In the genomic region with DNA sequence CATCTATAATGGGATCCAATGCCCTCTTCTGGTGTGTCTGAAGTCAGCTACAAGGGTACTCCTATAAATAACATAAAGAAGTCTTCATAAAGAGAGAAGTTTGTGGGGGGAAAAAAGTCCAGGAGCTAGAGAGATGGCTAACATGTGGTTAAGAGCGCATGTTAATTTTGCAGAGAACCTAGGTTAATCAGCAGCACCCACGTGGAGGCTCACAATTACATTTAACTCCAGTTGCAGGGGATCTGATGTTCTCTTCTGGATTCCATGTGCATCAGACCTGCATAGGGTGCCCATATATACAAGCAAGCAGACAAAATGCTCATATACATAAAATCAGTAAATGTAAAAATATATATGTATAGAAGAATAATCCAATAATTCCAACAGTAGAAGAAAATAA, we compare ENCODE assay signal across 10 mouse cellular contexts. TPM values are rescaled to one million over a fixed set of nuclear protein-coding genes. Genes with fewer than 3 reads are reported as not detected.
A peak's percentile ranks its signal among the peaks of the same experiment; 100 is the strongest.
DNase-seq lines count a peak whose midpoint lies in the region; ATAC-seq and TF ChIP-seq lines count a peak whose summit lies in the region.
"Had no signal": no experiment of that assay in that cellular context is flagged by ENCODE, and none has a peak within 500 bp of the region (broad histone marks: within the 10 kb centered on the region; RNA-seq: fewer than 3 reads in every experiment).

No protein-coding gene starts in this region.

- peaks cover 35% of the 10 kb centered on the region for H3K4me1 ChIP-seq in heart, postnatal 0 days (ENCODE audit: control insufficient read depth, insufficient read depth)
- H3K4me1 ChIP-seq in embryonic facial prominence, embryonic 10.5 days, result peaks cover 37% of the 10 kb centered on the region
- peaks cover 32% of the 10 kb centered on the region for H3K4me1 ChIP-seq in intestine, embryonic 14.5 days (replicated peaks; ENCODE audit: control insufficient read depth, insufficient read depth, low read length)
- peaks cover 23% of the 10 kb centered on the region for H3K4me1 ChIP-seq in midbrain, postnatal 0 days (ENCODE audit: insufficient read depth, low read length)

- 41% methylated on average over 2 of the region's 2 CpGs for WGBS in heart, postnatal 0 days
- WGBS in embryonic facial prominence, embryonic 10.5 days, result 78% methylated on average over 2 of the region's 2 CpGs
- WGBS in intestine, embryonic 14.5 days, result 57% methylated on average over 2 of the region's 2 CpGs
- WGBS in midbrain, postnatal 0 days, result 58% methylated on average over 2 of the region's 2 CpGs

- peak overlapping the region; percentile 88 for H3K4me3 ChIP-seq in heart, postnatal 0 days (ENCODE audit: low read depth, low read length)
- peak overlapping the region; percentile 78 for H3K4me3 ChIP-seq in embryonic facial prominence, embryonic 10.5 days
- peak overlapping the region; percentile 82; the same call in 1 of the 2 replicates for H3K4me3 ChIP-seq in intestine, embryonic 14.5 days (ENCODE audit: low read depth, low read length)
- peak overlapping the region; percentile 98 for H3K4me3 ChIP-seq in midbrain, postnatal 0 days (ENCODE audit: low read depth, low read length)

- H3K4me2 ChIP-seq in heart, postnatal 0 days (ENCODE audit: low read depth, low read length), result peak overlapping the region; percentile 90
- peak overlapping the region; percentile 59 for H3K4me2 ChIP-seq in intestine, embryonic 14.5 days (ENCODE audit: low read length)
- H3K4me2 ChIP-seq in midbrain, postnatal 0 days (ENCODE audit: low read depth, low read length, poor library complexity, severe bottlenecking), result peak overlapping the region; percentile 72

- DNase-seq in heart, postnatal 0 days (ENCODE audit: low spot score), result no peak
- DNase-seq in heart, adult 8-10 months (ENCODE audit: low spot score), result no peak
- DNase-seq in embryonic facial prominence, embryonic 10.5 days (ENCODE audit: low spot score), result no peak
- no peak for DNase-seq in intestine, embryonic 14.5 days (ENCODE audit: low spot score)
- DNase-seq in midbrain, postnatal 0 days (ENCODE audit: low spot score), result no peak
- no peak for DNase-seq in urinary bladder, postnatal 14 days (ENCODE audit: low spot score)
- no peak for DNase-seq in cerebellum, postnatal 36 days
- DNase-seq in gastrocnemius, adult 18-20 months (ENCODE audit: low spot score), result no peak
- DNase-seq: cerebellum, adult 11 months; kidney, adult 11 months had no signal

- no peak for ATAC-seq in heart, postnatal 0 days (ENCODE audit: insufficient read depth, low read depth)
- ATAC-seq in intestine, embryonic 14.5 days (replicated peaks; ENCODE audit: low FRiP score, low TSS enrichment, low read depth), result no peak
- no peak for ATAC-seq in midbrain, postnatal 0 days (ENCODE audit: low FRiP score)

- no peak for TF ChIP-seq CTCF in heart, postnatal 0 days (IDR thresholded peaks at IDR 0.05; ENCODE audit: low read depth)
- TF ChIP-seq CTCF in midbrain, postnatal 0 days (IDR thresholded peaks at IDR 0.05), result no peak

- H3K9ac ChIP-seq in heart, postnatal 0 days (replicated peaks; ENCODE audit: low read depth, low read length), result no peak overlapping the region
- H3K9ac ChIP-seq in intestine, embryonic 14.5 days (ENCODE audit: low read length), result no peak overlapping the region
- H3K9ac ChIP-seq in midbrain, postnatal 0 days (replicated peaks; ENCODE audit: low read length, poor library complexity, severe bottlenecking), result no peak overlapping the region

- H3K27ac ChIP-seq in heart, postnatal 0 days (ENCODE audit: low read depth), result no peak overlapping the region
- no peak overlapping the region for H3K27ac ChIP-seq in embryonic facial prominence, embryonic 10.5 days (replicated peaks)
- no peak overlapping the region for H3K27ac ChIP-seq in intestine, embryonic 14.5 days (ENCODE audit: low read depth)
- no peak overlapping the region for H3K27ac ChIP-seq in midbrain, postnatal 0 days (ENCODE audit: low read depth, low read length)

- peaks cover 21% of the 10 kb centered on the region for H3K36me3 ChIP-seq in heart, postnatal 0 days (replicated peaks; ENCODE audit: control insufficient read depth, insufficient read depth, low read length)
- H3K36me3 ChIP-seq in embryonic facial prominence, embryonic 10.5 days (replicated peaks), result peaks cover 41% of the 10 kb centered on the region
- peaks cover 23% of the 10 kb centered on the region for H3K36me3 ChIP-seq in intestine, embryonic 14.5 days (ENCODE audit: control insufficient read depth, insufficient read depth, low read length)
- peaks cover 13% of the 10 kb centered on the region for H3K36me3 ChIP-seq in midbrain, postnatal 0 days (ENCODE audit: insufficient read depth, low read length)

- H3K9me3 ChIP-seq in heart, postnatal 0 days (replicated peaks; ENCODE audit: control insufficient read depth, low read length), result no peaks in the 10 kb centered on the region
- no peaks in the 10 kb centered on the region for H3K9me3 ChIP-seq in embryonic facial prominence, embryonic 10.5 days
- no peaks in the 10 kb centered on the region for H3K9me3 ChIP-seq in intestine, embryonic 14.5 days (ENCODE audit: control insufficient read depth, low read length)
- H3K9me3 ChIP-seq in midbrain, postnatal 0 days (ENCODE audit: low read length), result no peaks in the 10 kb centered on the region

- no peaks in the 10 kb centered on the region for H3K27me3 ChIP-seq in heart, postnatal 0 days (ENCODE audit: control insufficient read depth, insufficient read depth, low read length)
- peaks cover 7% of the 10 kb centered on the region; the same call in 1 of the 2 replicates for H3K27me3 ChIP-seq in embryonic facial prominence, embryonic 10.5 days (replicated peaks; ENCODE audit: low read depth, poor library complexity, severe bottlenecking)
- no peaks in the 10 kb centered on the region for H3K27me3 ChIP-seq in intestine, embryonic 14.5 days (replicated peaks; ENCODE audit: control insufficient read depth, insufficient read depth, low read length)
- H3K27me3 ChIP-seq in midbrain, postnatal 0 days (ENCODE audit: insufficient read depth, low read length), result no peaks in the 10 kb centered on the region

- no peak for TF ChIP-seq EP300 in heart, postnatal 0 days (IDR thresholded peaks at IDR 0.05; ENCODE audit: low read depth)

RNA-seq across cellular contexts. Expression of a gene that starts 2.6 kb away (rescaled TPM):
- total RNA-seq in heart, postnatal 0 days (2014; rRNA removed; ENCODE audit: low replicate concordance), result 122 and 124 TPM in 2 replicates
- polyA plus RNA-seq in heart, postnatal 0 days (2015; fragmentation: Nextera tagmentation; extraction: Ambion mirVana), result 13.9 and 14.3 TPM in 2 replicates
- total RNA-seq in heart, adult 8-10 months (2022), result 10 to 100 TPM; 29.6 to 38.5 (median 34.0) TPM
- 28.4 and 28.8 TPM in 2 replicates for polyA plus RNA-seq in embryonic facial prominence, embryonic 10.5 days (2016; fragmentation: Nextera tagmentation; extraction: Ambion mirVana)
- polyA plus RNA-seq in intestine, embryonic 14.5 days (2014; fragmentation: Nextera tagmentation; extraction: Ambion mirVana), result 22.9 and 23.8 TPM in 2 replicates
- total RNA-seq in midbrain, postnatal 0 days (2014; rRNA removed), result 245 and 261 TPM in 2 replicates
- 30.6 and 31.7 TPM in 2 replicates for polyA plus RNA-seq in midbrain, postnatal 0 days (2015; fragmentation: Nextera tagmentation; extraction: Ambion mirVana)
- total RNA-seq in gastrocnemius, adult 18-20 months (2021), result 10 to 100 TPM; 18.9 to 23.9 TPM

RNA-seq across cellular contexts. Expression of a gene that starts 15.4 kb away (rescaled TPM):
- 2.0 and 2.5 TPM in 2 replicates for total RNA-seq in heart, postnatal 0 days (2014; rRNA removed; ENCODE audit: low replicate concordance)
- 0.90 and 1.1 TPM in 2 replicates for polyA plus RNA-seq in heart, postnatal 0 days (2015; fragmentation: Nextera tagmentation; extraction: Ambion mirVana)
- total RNA-seq in heart, adult 8-10 months (2022), result 1 to 10 TPM; 1.5 to 2.6 (median 1.9) TPM
- polyA plus RNA-seq in embryonic facial prominence, embryonic 10.5 days (2016; fragmentation: Nextera tagmentation; extraction: Ambion mirVana), result 2.4 and 2.9 TPM in 2 replicates
- polyA plus RNA-seq in intestine, embryonic 14.5 days (2014; fragmentation: Nextera tagmentation; extraction: Ambion mirVana), result 1.7 TPM in 2 replicates
- total RNA-seq in midbrain, postnatal 0 days (2014; rRNA removed), result 0.66 and 0.94 TPM in 2 replicates
- polyA plus RNA-seq in midbrain, postnatal 0 days (2015; fragmentation: Nextera tagmentation; extraction: Ambion mirVana), result 0.75 and 0.90 TPM in 2 replicates
- total RNA-seq in gastrocnemius, adult 18-20 months (2021), result 1 to 10 TPM in 1 of 2 experiments, under 1 TPM in 1; 0.93 to 2.4 TPM

RNA-seq across cellular contexts. Expression of a gene that starts 26.2 kb away (rescaled TPM):
- 7.5 and 22.8 TPM in 2 replicates for total RNA-seq in heart, postnatal 0 days (2014; rRNA removed; ENCODE audit: low replicate concordance)
- 13.1 and 15.1 TPM in 2 replicates for polyA plus RNA-seq in heart, postnatal 0 days (2015; fragmentation: Nextera tagmentation; extraction: Ambion mirVana)
- 10 to 100 TPM in 3 of 4 experiments, 1 to 10 TPM in 1; 9.4 to 12.8 (median 12.3) TPM for total RNA-seq in heart, adult 8-10 months (2022)
- polyA plus RNA-seq in embryonic facial prominence, embryonic 10.5 days (2016; fragmentation: Nextera tagmentation; extraction: Ambion mirVana), result 50.2 and 54.1 TPM in 2 replicates
- 31.2 and 33.6 TPM in 2 replicates for polyA plus RNA-seq in intestine, embryonic 14.5 days (2014; fragmentation: Nextera tagmentation; extraction: Ambion mirVana)
- total RNA-seq in midbrain, postnatal 0 days (2014; rRNA removed), result 16.2 and 27.7 TPM in 2 replicates
- polyA plus RNA-seq in midbrain, postnatal 0 days (2015; fragmentation: Nextera tagmentation; extraction: Ambion mirVana), result 18.5 and 21.3 TPM in 2 replicates
- 1 to 10 TPM; 2.7 to 3.7 TPM for total RNA-seq in gastrocnemius, adult 18-20 months (2021)

RNA-seq across cellular contexts. Expression of a gene that starts 29.5 kb away (rescaled TPM):
- 92.1 and 105 TPM in 2 replicates for total RNA-seq in heart, postnatal 0 days (2014; rRNA removed; ENCODE audit: low replicate concordance)
- 57.3 and 64.2 TPM in 2 replicates for polyA plus RNA-seq in heart, postnatal 0 days (2015; fragmentation: Nextera tagmentation; extraction: Ambion mirVana)
- 100 to 1,000 TPM; 188 to 245 (median 236) TPM for total RNA-seq in heart, adult 8-10 months (2022)
- 69.5 and 74.7 TPM in 2 replicates for polyA plus RNA-seq in embryonic facial prominence, embryonic 10.5 days (2016; fragmentation: Nextera tagmentation; extraction: Ambion mirVana)
- 56.4 and 59.5 TPM in 2 replicates for polyA plus RNA-seq in intestine, embryonic 14.5 days (2014; fragmentation: Nextera tagmentation; extraction: Ambion mirVana)
- 60.1 and 78.3 TPM in 2 replicates for total RNA-seq in midbrain, postnatal 0 days (2014; rRNA removed)
- 41.6 and 47.4 TPM in 2 replicates for polyA plus RNA-seq in midbrain, postnatal 0 days (2015; fragmentation: Nextera tagmentation; extraction: Ambion mirVana)
- 100 to 1,000 TPM; 204 to 208 TPM for total RNA-seq in gastrocnemius, adult 18-20 months (2021)

RNA-seq across cellular contexts. Expression of a gene that starts 49.0 kb away (rescaled TPM):
- not detected in 2 replicates for total RNA-seq in heart, postnatal 0 days (2014; rRNA removed; ENCODE audit: low replicate concordance)
- polyA plus RNA-seq in heart, postnatal 0 days (2015; fragmentation: Nextera tagmentation; extraction: Ambion mirVana), result 0.04 and 0.05 TPM in 2 replicates
- total RNA-seq in heart, adult 8-10 months (2022), result under 1 TPM; 0.33 to 0.57 (median 0.42) TPM
- not detected in 2 replicates for polyA plus RNA-seq in embryonic facial prominence, embryonic 10.5 days (2016; fragmentation: Nextera tagmentation; extraction: Ambion mirVana)
- 0.08 TPM in 1 of 2 replicates, not detected in the other for polyA plus RNA-seq in intestine, embryonic 14.5 days (2014; fragmentation: Nextera tagmentation; extraction: Ambion mirVana)
- 0.49 and 0.85 TPM in 2 replicates for total RNA-seq in midbrain, postnatal 0 days (2014; rRNA removed)
- polyA plus RNA-seq in midbrain, postnatal 0 days (2015; fragmentation: Nextera tagmentation; extraction: Ambion mirVana), result 0.07 and 0.16 TPM in 2 replicates
- total RNA-seq in gastrocnemius, adult 18-20 months (2021), result under 1 TPM in 1 of 2 experiments, not detected in 1; 0.11 TPM
